Mouse (Mus musculus): Measurements from ENCODE around the gene Olfr819. TPM values are rescaled to one million over a fixed set of nuclear protein-coding genes. Genes with fewer than 3 reads are reported as not detected.

Gene Olfr819
- polyA plus RNA-seq (2014; fragmentation: Illumina TruSeq; extraction: RNeasy Lipid Tissue Mini Kit (QIAGEN cat#74804); ENCODE audit: low read depth, low replicate concordance): not detected

DNA sequence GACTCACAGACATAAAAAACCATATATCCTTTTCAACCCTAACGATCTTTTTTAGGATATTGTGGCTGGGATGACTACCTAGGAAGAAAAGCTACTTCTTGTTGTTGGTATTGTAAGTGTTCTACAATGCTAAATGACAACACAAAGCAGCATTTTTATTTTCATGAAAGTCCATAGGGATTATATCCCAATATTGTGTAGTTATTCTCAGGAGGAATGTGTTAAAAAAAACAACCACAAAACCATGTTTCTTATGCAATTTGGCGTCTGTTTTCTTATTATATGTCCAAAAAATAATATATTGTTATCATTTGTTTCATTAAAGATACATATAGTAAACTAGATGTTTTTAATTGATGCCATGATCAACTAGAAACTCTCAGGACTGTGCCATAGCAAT, at the start of gene Olfr819:
Gene Olfr819 (minus strand): TSS at position 101 of the 400 bp plus-strand sequence.

DNA sequence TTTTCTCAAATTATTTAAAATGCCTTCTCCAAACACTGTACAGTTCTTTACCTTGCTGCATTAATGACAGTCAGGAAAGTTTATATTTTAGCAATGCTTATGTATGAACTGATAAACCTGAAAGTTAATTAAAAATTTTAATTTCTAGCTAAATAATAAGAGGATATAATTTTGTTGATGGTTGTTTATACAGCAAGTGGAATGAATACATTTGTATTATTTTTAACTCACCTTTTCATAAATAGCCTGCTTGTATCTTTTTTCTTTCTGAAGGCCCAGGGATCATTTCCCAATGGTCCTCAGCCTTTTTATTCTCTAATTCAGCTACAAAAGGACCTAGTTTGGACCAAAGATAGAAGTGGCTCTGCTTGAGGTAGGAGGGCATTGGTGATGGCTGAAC, 45.3 kb upstream of the Olfr819 start, which contains the start of gene Olfr820:
Gene Olfr820 (plus strand): TSS at position 301 of the 400 bp plus-strand sequence.

DNA sequence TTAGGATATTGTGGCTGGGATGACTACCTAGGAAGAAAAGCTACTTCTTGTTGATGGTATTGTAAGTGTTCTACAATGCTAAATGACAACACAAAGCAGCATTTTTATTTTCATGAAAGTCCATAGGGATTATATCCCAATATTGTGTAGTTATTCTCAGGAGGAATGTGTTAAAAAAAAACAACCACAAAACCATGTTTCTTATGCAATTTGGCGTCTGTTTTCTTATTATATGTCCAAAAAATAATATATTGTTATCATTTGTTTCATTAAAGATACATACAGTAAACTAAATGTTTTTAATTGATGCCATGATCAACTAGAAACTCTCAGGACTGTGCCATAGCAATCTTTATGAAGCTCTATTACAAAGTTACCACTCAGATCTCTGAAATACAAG, 17.9 kb upstream of the Olfr819 start, which contains the start of gene Gm10310:
Gene Gm10310 (minus strand): TSS at position 101 of the 400 bp plus-strand sequence.

DNA sequence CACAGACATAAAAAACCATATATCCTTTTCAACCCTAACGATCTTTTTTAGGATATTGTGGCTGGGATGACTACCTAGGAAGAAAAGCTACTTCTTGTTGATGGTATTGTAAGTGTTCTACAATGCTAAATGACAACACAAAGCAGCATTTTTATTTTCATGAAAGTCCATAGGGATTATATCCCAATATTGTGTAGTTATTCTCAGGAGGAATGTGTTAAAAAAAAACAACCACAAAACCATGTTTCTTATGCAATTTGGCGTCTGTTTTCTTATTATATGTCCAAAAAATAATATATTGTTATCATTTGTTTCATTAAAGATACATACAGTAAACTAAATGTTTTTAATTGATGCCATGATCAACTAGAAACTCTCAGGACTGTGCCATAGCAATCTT, 9.0 kb upstream of the Olfr819 start, which contains the start of gene Olfr247:
Gene Olfr247 (minus strand): TSS at position 101 of the 400 bp plus-strand sequence.

DNA sequence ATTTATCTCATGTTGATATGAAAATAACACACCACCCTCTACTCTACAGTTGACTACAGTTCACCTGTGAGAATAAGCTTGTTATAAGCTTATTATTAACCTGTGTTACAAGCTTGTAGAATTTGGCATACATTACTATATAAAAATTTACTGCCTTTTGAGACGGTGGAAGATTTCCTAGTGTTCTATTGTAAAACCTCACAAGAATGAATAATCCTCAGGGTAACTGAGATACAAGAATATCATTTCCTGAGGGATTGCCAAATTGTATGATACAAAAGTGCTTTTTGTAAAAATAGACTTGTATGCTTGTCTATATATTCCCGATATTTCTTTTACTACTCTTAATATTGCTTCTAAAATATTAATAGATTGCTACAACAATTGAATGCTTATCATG, 18.1 kb downstream of the Olfr819 start, which contains the start of gene Olfr818:
Gene Olfr818 (minus strand): TSS at position 101 of the 400 bp plus-strand sequence.

DNA sequence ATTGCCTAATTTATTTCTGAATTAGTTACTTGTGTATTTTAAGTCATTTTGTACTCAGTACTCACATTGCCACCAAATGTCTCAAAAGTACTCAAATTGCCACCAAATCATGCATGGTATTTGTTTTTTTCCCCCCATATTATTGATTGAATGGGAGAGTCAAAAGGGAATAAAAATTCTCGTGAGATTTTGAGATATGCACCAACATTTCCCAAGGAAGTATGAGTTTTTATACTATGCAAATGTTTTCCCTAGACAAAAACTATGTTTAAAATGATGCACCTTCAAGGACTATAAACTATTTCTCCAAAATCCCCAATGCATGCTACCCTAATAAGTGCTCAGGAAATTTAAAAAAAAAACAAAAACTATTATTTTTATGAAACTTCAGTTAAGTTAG, 51.6 kb downstream of the Olfr819 start, which contains the start of gene Olfr816:
Gene Olfr816 (minus strand): TSS at position 101 of the 400 bp plus-strand sequence.

Other genes with a start within 250 kb of the Olfr819 start
- not detected for gene Olfr805, start 237.9 kb downstream of the Olfr819 start, polyA plus RNA-seq (2014; fragmentation: Illumina TruSeq; extraction: RNeasy Lipid Tissue Mini Kit (QIAGEN cat#74804); ENCODE audit: low read depth, low replicate concordance)
- not detected for gene Olfr806, start 225.3 kb downstream of the Olfr819 start, polyA plus RNA-seq (2014; fragmentation: Illumina TruSeq; extraction: RNeasy Lipid Tissue Mini Kit (QIAGEN cat#74804); ENCODE audit: low read depth, low replicate concordance)
- not detected for gene Olfr807, start 209.5 kb downstream of the Olfr819 start, polyA plus RNA-seq (2014; fragmentation: Illumina TruSeq; extraction: RNeasy Lipid Tissue Mini Kit (QIAGEN cat#74804); ENCODE audit: low read depth, low replicate concordance)
- gene Olfr808, start 201.8 kb downstream of the Olfr819 start, polyA plus RNA-seq (2014; fragmentation: Illumina TruSeq; extraction: RNeasy Lipid Tissue Mini Kit (QIAGEN cat#74804); ENCODE audit: low read depth, low replicate concordance): not detected
- not detected for gene Olfr809, start 192.6 kb downstream of the Olfr819 start, polyA plus RNA-seq (2014; fragmentation: Illumina TruSeq; extraction: RNeasy Lipid Tissue Mini Kit (QIAGEN cat#74804); ENCODE audit: low read depth, low replicate concordance)
- not detected for gene Olfr810, start 172.3 kb downstream of the Olfr819 start, polyA plus RNA-seq (2014; fragmentation: Illumina TruSeq; extraction: RNeasy Lipid Tissue Mini Kit (QIAGEN cat#74804); ENCODE audit: low read depth, low replicate concordance)
- gene Olfr811, start 162.9 kb downstream of the Olfr819 start, polyA plus RNA-seq (2014; fragmentation: Illumina TruSeq; extraction: RNeasy Lipid Tissue Mini Kit (QIAGEN cat#74804); ENCODE audit: low read depth, low replicate concordance): not detected
- not detected for gene Olfr812, start 121.2 kb downstream of the Olfr819 start, polyA plus RNA-seq (2014; fragmentation: Illumina TruSeq; extraction: RNeasy Lipid Tissue Mini Kit (QIAGEN cat#74804); ENCODE audit: low read depth, low replicate concordance)
- gene Olfr813, start 111.9 kb downstream of the Olfr819 start, polyA plus RNA-seq (2014; fragmentation: Illumina TruSeq; extraction: RNeasy Lipid Tissue Mini Kit (QIAGEN cat#74804); ENCODE audit: low read depth, low replicate concordance): not detected
- not detected for gene Olfr814, start 87.4 kb downstream of the Olfr819 start, polyA plus RNA-seq (2014; fragmentation: Illumina TruSeq; extraction: RNeasy Lipid Tissue Mini Kit (QIAGEN cat#74804); ENCODE audit: low read depth, low replicate concordance)
- gene Olfr815, start 61.4 kb downstream of the Olfr819 start, polyA plus RNA-seq (2014; fragmentation: Illumina TruSeq; extraction: RNeasy Lipid Tissue Mini Kit (QIAGEN cat#74804); ENCODE audit: low read depth, low replicate concordance): not detected
- not detected for gene Olfr816, start 51.7 kb downstream of the Olfr819 start, polyA plus RNA-seq (2014; fragmentation: Illumina TruSeq; extraction: RNeasy Lipid Tissue Mini Kit (QIAGEN cat#74804); ENCODE audit: low read depth, low replicate concordance)
- not detected for gene Olfr818, start 18.2 kb downstream of the Olfr819 start, polyA plus RNA-seq (2014; fragmentation: Illumina TruSeq; extraction: RNeasy Lipid Tissue Mini Kit (QIAGEN cat#74804); ENCODE audit: low read depth, low replicate concordance)
- not detected for gene Olfr247, start 8.9 kb upstream of the Olfr819 start, polyA plus RNA-seq (2014; fragmentation: Illumina TruSeq; extraction: RNeasy Lipid Tissue Mini Kit (QIAGEN cat#74804); ENCODE audit: low read depth, low replicate concordance)
- not detected for gene Gm10310, start 17.8 kb upstream of the Olfr819 start, polyA plus RNA-seq (2014; fragmentation: Illumina TruSeq; extraction: RNeasy Lipid Tissue Mini Kit (QIAGEN cat#74804); ENCODE audit: low read depth, low replicate concordance)
- gene Olfr820, start 45.4 kb upstream of the Olfr819 start, polyA plus RNA-seq (2014; fragmentation: Illumina TruSeq; extraction: RNeasy Lipid Tissue Mini Kit (QIAGEN cat#74804); ENCODE audit: low read depth, low replicate concordance): not detected
- gene Olfr821, start 63.1 kb upstream of the Olfr819 start, polyA plus RNA-seq (2014; fragmentation: Illumina TruSeq; extraction: RNeasy Lipid Tissue Mini Kit (QIAGEN cat#74804); ENCODE audit: low read depth, low replicate concordance): not detected
- not detected for gene Olfr822, start 103.9 kb upstream of the Olfr819 start, polyA plus RNA-seq (2014; fragmentation: Illumina TruSeq; extraction: RNeasy Lipid Tissue Mini Kit (QIAGEN cat#74804); ENCODE audit: low read depth, low replicate concordance)
- not detected for gene Olfr823, start 148.1 kb upstream of the Olfr819 start, polyA plus RNA-seq (2014; fragmentation: Illumina TruSeq; extraction: RNeasy Lipid Tissue Mini Kit (QIAGEN cat#74804); ENCODE audit: low read depth, low replicate concordance)
- gene Olfr824, start 162.7 kb upstream of the Olfr819 start, polyA plus RNA-seq (2014; fragmentation: Illumina TruSeq; extraction: RNeasy Lipid Tissue Mini Kit (QIAGEN cat#74804); ENCODE audit: low read depth, low replicate concordance): not detected
- not detected for gene Olfr825, start 199.5 kb upstream of the Olfr819 start, polyA plus RNA-seq (2014; fragmentation: Illumina TruSeq; extraction: RNeasy Lipid Tissue Mini Kit (QIAGEN cat#74804); ENCODE audit: low read depth, low replicate concordance)
- gene Olfr826, start 216.9 kb upstream of the Olfr819 start, polyA plus RNA-seq (2014; fragmentation: Illumina TruSeq; extraction: RNeasy Lipid Tissue Mini Kit (QIAGEN cat#74804); ENCODE audit: low read depth, low replicate concordance): not detected
- not detected for gene Olfr827, start 247.1 kb upstream of the Olfr819 start, polyA plus RNA-seq (2014; fragmentation: Illumina TruSeq; extraction: RNeasy Lipid Tissue Mini Kit (QIAGEN cat#74804); ENCODE audit: low read depth, low replicate concordance)